Mouse (Mus musculus) liver, postnatal 0 days (tissue): ENCODE results near the gene Mad1l1.

Source experiments
- CTCF ChIP-seq: sonication (generic); IDR thresholded peaks from 2 replicates; pipeline ENCODE4 v1.5.1; 2016; ENCODE audit warnings: antibody characterized with exemption, low read depth
- EP300 ChIP-seq: IDR thresholded peaks from 2 replicates; pipeline ENCODE4 v1.6.1; 2016; ENCODE audit warnings: antibody characterized with exemption, low read depth, mild to moderate bottlenecking

DNA sequence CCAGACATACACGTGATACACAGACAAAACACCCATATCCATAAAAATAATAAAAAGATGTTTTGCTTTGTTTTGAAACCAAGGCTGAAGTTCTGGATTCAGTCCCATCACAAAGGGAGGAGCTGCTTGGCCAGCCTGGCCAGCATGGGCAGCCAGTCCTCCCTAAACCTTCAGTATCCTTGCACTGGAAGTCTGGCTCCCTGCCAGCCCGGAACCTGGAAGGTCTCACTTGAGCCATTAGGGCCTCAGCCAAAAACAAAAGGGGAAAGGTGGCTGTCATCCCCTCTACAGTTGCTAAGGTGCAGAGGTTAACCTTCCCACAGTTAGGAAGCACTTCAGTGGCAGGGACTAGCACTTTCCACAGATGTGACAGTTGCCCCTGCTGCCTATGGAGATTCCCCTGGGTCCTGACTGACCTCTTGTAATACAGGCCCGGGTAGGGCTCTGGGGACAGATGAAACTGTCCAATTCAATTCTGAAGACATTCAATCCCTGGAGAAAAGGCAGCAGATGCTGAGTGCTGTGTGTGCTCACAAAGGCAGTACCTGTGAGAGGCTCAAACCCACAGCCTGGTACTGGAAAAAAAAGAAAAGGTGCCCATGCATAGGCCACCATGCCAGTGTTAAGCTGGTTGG, 100.2 kb downstream of the Mad1l1 start:
- TF ChIP-seq EP300 = no peak
- no peak for TF ChIP-seq CTCF
